Mouse (Mus musculus) CH12F3 (cell line): ENCODE results near the gene Zbtb16.

Experiments used
- in situ Hi-C: fragments of 300-500 bp; cut with MboI; formaldehyde crosslinking; loops from 2 replicates; pipeline ENCODE4 v1.14.3; 2020; ENCODE audit warnings: low sequenced_read_pairs

Zbtb16 gene

DNA sequence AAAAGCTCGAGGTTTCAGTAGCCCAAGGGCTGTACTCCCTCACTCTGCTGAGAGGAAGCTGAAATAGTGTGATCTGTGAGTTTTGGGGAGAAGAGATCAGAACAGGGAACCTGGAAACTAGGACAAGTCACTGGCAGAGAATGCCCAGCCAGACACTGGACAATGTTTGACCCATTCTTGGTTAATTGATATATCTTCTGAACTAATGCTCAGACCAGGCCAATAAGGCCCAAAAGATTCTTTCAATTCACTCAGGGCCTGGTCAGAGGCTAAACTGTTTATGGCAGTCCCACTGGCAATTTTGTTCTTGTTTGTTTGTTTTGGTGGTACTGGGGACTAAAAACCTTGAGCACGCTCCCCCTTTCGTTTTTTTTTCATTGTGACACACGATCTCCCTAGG is 87.8 kb downstream of the Zbtb16 start:
- in situ Hi-C loops: no loop called here

DNA sequence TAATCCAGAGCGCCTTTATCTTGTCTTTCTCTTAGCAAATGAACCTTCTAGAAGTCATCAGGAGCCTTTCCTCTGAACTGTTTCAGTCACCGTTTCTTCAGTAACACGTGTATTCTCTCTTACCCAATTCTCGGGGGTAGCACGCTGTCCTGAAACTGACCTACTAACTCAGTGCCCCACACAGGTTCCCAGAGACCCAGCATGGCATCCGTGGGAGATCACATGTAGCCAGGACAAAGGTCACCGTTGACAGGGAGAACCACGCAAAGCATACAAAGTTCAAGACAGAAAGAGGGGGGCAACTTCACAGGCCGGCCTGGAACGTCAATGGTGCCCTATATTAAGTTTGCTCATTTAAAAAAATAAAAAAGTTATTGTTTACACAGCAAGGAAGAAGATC is 89.5 kb downstream of the Zbtb16 start:
- in situ Hi-C loops: no loop called here

DNA sequence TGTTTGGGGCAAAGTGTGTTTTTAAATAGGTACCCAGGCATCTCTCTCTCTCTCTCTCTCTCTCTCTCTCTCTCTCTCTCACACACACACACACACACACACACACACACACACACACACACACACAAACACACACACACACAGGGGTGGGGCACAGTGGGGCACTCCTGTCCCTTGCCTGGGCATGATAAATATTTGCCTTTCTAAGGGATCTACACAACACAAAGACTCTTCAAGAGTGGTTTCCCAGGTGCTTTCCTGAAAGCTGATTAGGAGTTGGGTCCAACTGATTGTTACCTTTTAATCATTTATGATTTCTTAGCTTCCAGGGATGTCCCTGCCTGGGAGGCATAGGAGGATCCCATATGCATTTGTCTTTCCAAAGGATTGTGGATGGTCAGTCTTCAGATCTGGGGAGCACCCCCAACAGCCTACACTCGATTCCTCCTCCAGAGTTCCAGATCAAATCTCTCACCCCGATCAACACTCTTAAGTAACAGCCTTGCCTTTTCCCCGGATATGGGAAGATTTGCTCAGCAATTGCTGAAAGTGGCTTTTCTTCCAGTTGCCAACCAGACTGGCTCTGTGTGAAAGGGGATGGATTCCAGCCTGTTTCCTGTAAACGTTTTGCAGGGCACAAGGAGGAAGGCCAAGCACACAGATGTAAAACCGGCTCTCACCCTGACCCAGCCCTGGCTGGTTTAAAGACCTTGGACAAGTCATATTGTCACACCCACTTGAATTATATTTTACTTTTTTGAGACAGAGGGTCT is 90.5 kb downstream of the Zbtb16 start:
- in situ Hi-C loops: no loop called here

DNA sequence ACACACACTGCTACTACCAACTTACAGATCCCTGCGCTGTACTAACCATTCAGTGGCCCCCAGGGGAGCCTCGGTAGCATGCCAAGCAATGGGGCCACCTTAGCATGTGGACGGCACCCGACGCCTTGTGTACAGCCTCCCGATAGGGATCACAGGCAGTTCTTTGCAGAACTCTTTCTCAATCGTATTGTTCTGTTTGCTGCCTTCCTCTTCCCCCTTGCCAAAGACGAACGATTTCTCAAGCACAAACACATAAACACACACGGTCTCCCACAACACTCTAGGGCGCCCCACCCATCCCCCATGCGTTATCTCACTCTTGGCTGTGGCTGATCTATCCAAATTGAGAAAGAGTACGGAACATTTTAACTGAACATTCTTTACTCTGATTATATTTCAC is 91.1 kb downstream of the Zbtb16 start:
- in situ Hi-C loops: no loop called here

DNA sequence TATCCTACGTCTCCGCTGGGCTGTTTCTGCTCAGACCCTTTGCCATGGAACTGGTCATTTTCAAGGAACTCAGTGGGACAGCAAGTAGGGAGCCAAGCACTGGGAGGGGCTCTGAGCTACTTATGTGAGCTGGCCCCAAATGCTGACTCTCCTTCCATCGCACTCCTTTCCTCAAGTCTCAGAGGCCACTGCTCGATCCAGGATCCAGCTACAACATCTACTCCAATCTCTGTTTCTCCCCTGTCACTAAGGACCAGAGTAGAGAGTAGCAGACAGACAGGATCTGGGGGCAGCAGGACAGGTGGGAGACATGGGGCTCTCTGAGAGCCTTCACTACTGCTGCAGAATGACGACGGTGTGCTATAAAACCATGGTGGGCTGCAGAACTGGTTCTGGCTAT is 91.6 kb downstream of the Zbtb16 start:
- in situ Hi-C loops: no loop called here

DNA sequence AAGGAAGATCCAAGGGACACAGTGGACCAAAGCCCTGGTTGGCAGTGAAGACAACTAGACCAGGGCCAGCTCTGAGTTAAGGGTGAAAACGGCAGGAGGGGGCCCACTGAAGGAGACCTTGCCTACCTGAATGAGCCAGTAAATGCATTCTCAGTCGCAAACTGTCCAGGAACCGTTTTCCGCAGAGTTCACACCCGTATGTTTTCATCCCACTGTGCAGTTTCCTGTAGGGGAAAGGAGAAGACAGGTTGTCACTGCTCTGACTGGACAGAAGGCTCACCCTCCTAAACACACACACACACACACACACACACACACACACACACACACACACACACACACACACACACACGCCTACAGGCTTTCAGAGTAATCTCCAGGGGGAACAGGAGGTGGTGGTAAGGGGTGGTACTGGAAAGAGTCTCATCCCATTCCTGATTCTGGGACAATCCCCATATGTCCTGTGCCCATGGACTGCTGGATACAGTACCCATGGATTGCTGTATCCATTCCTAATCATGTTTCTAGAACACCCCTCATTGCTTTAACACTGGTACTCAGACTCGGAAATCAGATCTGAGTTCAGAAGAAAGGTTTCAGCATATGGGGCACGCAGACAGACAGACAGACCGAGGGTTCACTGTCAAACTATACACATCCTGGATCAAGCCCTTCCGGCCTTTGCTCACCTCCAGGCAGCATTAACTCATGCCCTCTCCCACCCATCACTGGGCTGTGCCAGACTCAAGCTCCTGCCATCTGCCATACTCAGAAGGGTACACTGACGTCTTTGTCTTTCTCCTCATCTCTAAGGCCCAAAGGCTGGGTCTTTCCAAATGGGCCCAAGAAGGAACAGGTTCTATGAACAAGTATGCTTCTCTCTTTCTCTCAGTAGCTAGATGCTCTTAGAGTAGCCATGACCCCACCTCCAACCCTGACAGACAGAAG is 92.4 kb downstream of the Zbtb16 start:
- in situ Hi-C loops: no loop called here

DNA sequence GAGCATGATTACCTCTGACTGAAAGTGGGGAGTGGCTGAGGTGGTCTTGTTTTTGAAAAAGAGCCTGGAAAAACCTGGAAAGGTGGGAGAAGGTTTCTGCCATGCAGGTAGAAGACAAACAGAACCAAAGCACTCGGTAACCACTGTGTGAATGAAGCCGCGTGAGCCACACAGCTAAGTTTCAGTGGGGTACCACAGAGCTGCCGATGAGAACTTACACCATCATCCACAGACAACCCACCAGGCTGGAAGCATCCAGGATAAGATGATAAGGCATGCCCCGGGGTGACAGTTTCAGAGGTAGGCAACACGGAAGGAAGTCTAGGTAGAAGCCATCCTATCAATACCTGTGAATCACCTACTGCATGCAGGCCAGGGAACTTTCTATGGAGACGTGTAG is 93.9 kb downstream of the Zbtb16 start:
- in situ Hi-C loops: no loop called here

DNA sequence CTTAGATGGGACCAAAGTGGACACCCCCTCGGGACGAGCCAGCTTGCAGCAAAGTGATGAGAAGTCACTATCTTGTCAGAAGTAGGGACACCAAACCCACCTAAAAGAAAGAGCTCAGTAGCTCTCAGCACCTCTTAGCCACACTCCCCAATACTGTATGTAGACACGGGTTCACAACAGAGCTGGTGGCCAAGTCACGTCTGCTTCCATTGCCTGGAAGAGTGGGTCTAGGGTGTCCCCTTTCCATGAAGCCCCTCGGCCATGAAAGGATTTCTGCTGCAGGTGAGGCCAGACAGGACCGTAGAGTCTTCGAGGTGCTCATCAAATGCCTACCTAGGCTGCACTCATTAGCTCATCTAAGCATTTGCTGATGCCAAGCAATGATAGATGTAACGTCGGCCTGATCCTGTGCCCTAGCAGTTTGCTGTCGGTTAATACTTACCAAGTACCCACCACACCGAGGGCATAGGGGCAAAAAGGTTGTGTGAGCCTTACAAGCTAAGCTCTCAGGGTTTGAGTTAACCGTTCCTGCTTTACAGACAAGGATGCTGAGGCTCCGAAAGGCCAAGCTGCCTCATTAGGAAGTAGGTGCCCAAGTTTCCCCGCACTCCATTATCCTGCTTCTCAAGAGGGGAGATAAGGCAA is 94.5 kb downstream of the Zbtb16 start:
- in situ Hi-C loops: no loop called here

DNA sequence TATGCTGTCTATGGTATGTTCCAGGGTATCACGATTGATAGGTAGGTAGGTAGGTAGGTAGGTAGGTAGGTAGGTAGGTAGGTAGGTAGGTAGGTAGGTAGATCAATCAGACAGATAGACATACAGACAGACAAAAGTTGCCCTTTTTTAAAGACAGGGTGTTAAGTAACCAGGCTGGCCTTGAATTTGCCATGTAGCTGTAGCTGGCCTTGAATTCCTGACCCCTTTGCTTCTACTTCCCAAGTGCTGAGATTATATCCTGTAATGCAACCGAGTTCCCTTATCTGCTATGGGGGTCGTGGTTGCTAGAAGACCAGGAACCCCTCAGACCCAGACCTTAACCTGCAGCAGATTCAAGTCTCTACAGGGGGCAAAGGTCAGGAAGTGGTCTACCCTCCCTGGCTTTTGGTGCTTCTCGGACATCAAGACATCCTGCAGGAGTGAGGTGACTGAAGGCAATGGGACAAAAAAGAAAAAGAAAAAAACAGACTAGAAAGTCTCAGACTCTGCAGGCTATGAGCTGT is 95.2 kb downstream of the Zbtb16 start:
- in situ Hi-C loops: no loop called here

DNA sequence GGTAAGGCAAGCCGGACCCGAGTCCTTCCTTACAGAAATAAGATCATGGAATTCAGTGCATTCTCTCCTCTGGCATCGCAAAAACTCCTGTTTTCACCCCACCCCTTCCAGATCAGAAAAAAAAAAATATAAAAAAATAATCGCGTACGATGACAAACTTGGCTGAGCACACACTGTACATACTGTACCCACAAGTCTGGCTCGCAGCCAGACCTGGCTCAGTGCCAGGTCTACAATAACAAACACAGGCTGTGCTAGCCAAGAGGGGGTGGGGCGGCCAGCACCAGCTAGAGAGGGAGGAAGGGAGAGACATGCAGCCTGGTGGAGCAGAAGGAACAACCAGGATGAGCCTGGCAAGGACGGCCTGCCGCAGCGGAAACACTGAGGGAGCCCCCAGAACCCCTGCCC is 95.9 kb downstream of the Zbtb16 start:
- in situ Hi-C loops: no loop called here

DNA sequence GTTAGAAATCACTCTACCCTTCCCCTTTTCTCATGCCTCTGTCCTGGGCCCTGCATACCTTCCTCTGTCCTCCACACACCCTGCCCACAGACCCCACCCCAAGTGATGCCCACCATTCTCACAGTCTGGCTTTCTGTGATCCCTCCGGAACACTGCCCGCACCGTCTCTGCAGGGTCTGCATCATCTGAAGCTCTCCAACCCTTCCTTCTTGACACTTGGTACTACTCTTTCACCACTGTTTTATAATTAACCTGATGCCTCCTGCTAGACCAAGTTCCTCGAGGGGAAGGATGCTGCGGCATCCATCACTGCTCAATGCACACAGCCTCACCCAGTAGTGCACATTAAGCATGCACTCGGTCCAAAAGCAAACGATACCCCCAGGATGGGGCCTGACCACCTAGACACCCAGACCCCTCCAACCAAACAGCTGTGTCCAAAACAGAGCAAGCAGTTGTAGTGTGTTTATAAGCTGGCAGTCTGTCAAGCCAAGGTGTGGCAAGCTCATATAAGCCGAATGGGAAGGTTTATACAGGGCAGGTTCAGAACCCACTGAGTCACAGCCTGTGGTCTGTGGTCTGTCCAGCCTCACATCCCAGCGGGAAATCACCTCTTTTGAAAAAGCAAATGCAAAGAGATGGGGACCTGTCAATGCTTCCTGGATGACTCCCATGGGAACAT is 97.1 kb downstream of the Zbtb16 start:
- in situ Hi-C loops: no loop called here

DNA sequence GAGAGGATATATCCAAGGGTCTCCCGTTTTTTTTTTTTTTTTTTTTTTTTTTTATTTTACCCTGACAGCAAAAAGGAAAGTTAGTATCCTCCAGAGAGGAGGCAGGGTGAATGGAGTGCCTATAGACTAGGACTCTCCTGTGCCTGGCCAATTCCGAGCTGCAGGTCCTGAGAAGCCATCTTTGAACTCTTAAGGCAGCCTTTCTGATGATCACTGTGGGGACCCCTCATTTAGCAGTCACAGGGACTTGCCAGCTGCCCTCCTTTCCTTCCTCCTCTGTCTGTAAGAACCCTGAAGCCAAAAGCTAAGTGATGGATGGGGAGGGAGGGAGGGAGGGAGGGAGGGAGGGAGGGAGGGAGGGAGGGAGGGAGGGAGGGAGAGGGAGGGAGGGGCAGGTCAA is 98.1 kb downstream of the Zbtb16 start:
- in situ Hi-C loops: no loop called here

DNA sequence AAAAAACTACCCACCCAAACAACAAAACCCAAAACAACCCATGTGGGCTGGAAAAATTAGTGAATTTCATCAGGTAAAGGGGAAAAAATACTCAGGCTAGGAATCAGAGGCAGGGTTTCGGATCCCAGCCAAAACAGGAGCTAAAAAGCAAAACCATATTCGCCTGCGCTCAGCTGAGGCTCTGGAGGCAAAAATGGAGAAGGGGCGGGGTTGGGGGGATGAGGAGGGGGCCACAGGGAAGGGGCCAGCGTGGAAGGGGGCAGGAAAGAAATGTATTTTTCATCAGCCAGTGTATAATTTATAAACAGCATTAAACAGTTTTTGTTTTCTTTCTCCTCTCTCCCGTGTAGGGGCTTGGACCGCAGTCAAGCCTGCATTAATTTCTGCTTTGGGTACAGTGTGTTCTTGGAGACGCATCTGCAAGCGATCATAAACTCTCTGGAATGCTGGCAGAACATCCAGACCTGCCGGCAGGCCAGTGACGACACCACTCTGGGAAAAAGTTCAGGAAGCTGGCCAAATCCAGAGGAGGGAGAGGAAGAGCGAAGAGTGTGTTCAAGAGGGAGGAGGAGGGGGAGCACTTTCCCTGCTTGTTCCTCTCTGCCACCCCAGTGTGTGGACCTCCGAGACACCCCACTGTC is 98.7 kb downstream of the Zbtb16 start:
- in situ Hi-C loops: no loop called here

DNA sequence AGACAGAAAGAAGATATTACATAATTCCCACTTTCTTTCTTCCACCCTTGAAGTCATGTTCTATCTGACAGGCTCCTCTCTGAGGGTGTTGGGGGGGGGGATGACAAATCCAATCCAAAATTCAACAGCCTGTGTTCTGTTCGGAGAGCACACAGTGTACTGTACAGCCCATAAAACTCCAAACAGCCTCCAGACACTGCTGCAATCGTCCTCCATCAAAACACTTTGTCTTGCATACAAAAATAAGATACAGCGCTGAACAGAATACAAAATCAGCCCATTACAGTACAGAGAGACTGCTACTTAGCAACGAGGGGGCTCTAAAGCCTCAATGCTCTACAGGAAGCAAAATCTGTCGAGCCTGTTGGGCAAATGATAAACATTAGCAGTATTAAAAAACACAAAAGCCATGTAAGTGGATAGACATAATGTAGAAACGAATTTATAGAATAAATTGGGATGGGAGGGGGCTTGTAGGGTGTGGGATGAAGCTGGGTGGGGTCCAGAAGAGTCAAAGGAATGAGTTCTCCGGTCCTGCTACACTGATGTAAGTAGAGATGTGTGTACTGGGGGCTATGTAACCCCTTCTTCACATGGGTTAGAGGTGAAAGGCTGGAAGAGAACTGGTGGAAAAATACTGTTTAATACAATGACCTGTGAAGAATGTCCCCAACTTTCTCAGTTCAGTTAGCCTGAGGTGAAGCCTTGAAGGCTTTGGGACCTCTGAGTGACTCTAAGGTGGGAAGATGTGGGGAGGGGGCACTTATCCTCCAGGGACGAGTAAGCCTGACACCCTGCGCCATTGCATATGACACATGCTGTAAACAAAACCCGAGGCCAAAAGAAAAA is 99.4 kb downstream of the Zbtb16 start:
- in situ Hi-C loops: no loop called here

DNA sequence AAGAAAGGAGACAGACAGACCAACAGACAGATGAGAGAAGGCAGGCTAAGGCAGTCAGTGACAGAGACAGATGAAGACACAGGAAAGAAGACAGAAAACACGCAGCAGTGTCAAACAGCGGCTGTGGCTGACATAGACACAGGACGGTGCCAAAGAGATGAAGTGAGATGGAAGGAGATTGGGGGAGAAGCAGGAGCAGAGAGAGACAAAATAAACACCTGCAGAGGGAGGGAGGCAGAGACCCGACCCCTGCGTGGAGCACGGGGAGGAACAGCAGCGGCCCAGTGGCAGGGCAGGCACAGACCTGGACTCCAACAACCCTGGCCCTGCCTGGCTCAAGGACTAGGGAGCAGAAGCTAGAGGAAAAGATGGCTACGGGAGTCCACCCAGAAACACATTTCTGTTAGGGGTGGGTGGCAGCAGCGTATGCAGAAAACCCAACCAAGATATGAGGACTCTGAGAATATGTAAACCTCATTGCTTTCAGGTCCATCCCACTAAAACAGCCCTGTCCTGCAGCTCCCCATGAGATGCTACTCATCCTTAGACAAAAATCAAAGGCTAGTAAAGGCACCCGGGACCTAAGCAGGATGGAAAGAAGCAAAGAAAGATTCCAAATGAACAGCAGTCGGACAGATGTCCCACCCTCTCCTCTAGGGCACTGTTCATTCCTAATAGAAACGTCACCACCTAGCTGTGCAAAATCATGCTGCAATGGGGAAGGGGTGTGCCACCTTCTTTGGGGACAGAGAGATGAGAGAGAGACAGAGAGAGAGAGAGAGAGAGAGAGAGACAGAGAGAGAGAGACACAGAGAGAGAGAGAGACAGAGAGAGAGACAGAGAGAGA is 100.3 kb downstream of the Zbtb16 start:
- in situ Hi-C loops: no loop called here

DNA sequence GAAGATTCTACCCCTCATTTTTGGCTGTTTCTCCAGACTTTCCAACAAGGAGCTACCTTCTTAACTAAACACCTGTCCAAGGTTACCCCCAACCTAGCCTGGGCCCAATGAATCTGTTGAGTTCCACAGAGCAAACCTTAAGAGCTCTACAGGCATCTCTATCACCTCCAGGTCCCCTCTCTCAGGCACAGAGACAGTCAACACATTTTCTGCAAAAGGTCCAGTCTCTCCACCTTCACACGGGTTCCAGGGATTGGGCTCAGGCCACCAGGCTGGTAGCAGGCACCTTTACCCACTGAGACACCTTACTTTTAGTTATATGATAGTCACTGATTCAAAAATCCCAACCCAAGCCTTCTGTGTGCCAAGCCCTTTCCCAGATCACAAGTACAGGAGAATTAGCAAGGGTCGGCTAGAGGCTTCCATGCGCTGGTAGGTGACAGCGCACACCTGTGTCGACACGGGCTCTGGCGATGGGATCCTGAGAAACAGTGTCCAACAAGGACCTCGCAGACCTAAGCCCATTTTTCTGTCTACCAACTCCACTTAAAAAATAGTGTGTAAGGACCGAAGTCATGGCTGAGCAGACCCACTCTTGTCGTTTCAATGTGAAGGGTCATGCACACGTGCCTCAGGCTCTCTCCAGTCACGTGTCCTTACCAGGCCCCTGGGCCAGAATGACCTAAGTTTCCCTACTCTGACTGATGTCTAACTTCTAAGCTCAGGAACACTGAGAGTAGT is 101.1 kb downstream of the Zbtb16 start:
- in situ Hi-C loops: no loop called here

DNA sequence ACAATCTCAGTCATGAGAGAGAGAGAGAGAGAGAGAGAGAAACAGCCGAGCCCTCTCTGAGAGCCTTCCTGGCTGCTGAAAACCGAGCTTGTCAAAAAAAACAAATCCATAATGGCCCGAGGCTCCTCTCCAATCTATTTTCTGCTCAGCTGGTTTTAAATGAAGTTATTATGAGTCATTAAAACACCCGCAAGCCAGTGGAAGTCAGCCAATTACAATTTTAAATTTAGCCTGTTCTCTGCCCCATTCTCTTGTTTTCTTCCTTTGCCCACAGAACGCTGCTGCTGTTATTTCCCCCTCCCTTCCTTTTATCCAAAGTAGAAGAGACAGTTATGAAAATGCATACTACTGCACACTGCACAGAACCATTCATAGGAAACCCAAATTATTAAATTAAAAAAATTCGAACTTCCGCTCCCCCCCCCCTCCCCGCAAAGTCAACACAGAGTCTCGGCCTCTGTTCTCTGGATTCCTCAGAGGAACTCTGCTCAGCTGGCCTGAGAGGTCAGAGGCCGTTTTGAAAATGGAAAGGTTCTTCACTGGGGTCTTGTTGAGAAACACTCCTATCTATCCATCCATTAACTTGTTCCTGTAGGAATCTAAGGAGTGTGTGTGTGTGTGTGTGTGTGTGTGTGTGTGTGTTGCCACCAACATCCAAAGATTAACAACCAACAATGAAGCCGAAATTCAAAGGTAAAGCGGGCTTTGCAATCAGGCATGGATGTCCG is 102.0 kb downstream of the Zbtb16 start:
- in situ Hi-C loops: no loop called here
